Mouse (Mus musculus) limb, embryonic 13.5 days (tissue): ENCODE results near the gene Dock4. TPM values are rescaled to one million over a fixed set of nuclear protein-coding genes. Genes with fewer than 3 reads are reported as not detected.

Experiments used
- ATAC-seq: fragments of 200-750 bp; cut with Nextera tagmentation; 2 replicates; pipeline ENCODE4 v1.8.0; 2017; ENCODE audit warnings: low read depth, moderate number of reproducible peaks, moderate TSS enrichment; ENCODE audit not compliant: low FRiP score
- H3K27ac ChIP-seq: fragments of 300-500 bp; sonication (generic); 2 replicates; pipeline ENCODE4 v1.5.1; 2015; ENCODE audit warnings: inconsistent platforms, mild to moderate bottlenecking, moderate library complexity
- H3K27me3 ChIP-seq: fragments of 300-500 bp; sonication (generic); 2 replicates; pipeline ENCODE4 v1.6.1; 2015; ENCODE audit warnings: mild to moderate bottlenecking, inconsistent platforms
- H3K36me3 ChIP-seq: fragments of 300-500 bp; sonication (generic); 2 replicates; pipeline ENCODE4 v1.6.1; 2015; ENCODE audit warnings: inconsistent platforms, mild to moderate bottlenecking, moderate library complexity
- H3K4me1 ChIP-seq: fragments of 300-500 bp; sonication (generic); 2 replicates; pipeline ENCODE4 v1.6.1; 2015; ENCODE audit warnings: inconsistent platforms
- H3K4me2 ChIP-seq: fragments of 300-500 bp; sonication (generic); replicated peaks from 2 replicates; pipeline ENCODE4 v1.6.1; 2015; ENCODE audit warnings: inconsistent platforms, mild to moderate bottlenecking, moderate library complexity
- H3K4me3 ChIP-seq: fragments of 300-500 bp; sonication (generic); 2 replicates; pipeline ENCODE4 v1.5.1; 2015; ENCODE audit warnings: moderate library complexity, mild to moderate bottlenecking, inconsistent platforms
- H3K9ac ChIP-seq: fragments of 300-500 bp; sonication (generic); 2 replicates; pipeline ENCODE4 v1.6.1; 2015; ENCODE audit warnings: mild to moderate bottlenecking, inconsistent platforms
- H3K9me3 ChIP-seq: fragments of 300-500 bp; sonication (generic); 2 replicates; pipeline ENCODE4 v1.6.1; 2016; ENCODE audit warnings: inconsistent platforms
- WGBS: fragments of 180-500 bp; shearing (Covaris S2); methylation state at CpG from one replicate; pipeline ENCODE4 v1.1.7; 2015; 5-methylcytosine and 5-hydroxymethylcytosine counted together
- polyA plus RNA-seq: library from polyadenylated mRNA; unstranded; fragments of >200 nt; fragmentation: Nextera tagmentation; extraction: Ambion mirVana; gene quantifications from 2 replicates; pipeline ENCODE4 v1.2.1, GENCODE M21; 2015

Gene Dock4
- polyA plus RNA-seq, 1 experiment from 2014 or later, result 19.1 TPM

DNA sequence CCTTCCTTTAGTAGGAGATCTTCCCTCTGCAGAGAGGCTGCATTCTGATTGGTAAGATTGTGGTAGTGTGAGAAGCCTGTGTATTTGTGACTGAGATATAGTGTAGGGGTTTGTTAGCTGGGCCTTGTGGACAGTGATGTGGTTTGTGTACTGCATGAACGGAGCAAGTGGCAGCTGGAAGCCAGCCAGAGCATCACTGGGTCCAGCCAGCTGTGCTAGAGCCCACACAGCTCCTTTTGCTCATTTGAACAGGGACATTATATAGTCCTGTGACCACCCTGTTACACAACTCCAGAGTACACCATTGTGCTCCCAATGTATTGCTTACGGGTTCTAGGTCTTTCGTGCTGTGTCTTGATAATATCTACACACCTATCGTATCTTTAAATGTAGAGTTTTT is 22.5 kb downstream of the Dock4 start:
- H3K27ac ChIP-seq, result no peak overlapping the region
- peaks cover 2% of the 10 kb centered on the region; the same call in 1 of the 2 replicates for H3K27me3 ChIP-seq
- no peak for ATAC-seq
- no peak overlapping the region for H3K4me2 ChIP-seq
- peaks cover 41% of the 10 kb centered on the region for H3K4me1 ChIP-seq
- H3K4me3 ChIP-seq, result no peak overlapping the region
- H3K36me3 ChIP-seq, result no peaks in the 10 kb centered on the region
- H3K9me3 ChIP-seq, result no peaks in the 10 kb centered on the region
- 76% methylated on average over 4 of the region's 4 CpGs for WGBS
- no peak overlapping the region for H3K9ac ChIP-seq

DNA sequence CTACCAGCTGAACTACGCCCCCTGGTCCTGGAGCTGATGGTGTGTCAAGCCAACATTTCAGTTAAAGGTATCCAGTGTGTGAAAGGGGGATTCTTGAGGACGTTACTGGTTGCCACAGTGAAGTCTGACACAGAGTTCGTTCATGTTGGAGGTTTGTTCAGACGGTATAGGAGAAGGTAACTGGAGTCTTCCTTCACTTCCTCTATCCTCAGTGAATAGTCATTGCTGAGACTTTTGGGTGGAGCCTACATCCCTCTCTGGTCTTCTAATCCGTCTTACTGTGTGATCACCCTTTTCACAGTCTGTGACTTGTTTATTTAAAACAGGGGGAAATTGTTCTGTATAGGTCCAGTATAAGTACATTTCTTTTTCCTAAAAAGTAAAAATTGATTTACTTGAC is 23.3 kb downstream of the Dock4 start:
- ATAC-seq, result no peak
- Histone ChIP-seq H3K4me2 (no peak overlapping the region), H3K36me3 (no peaks in the 10 kb centered on the region), H3K9ac (no peak overlapping the region), H3K27me3 (peaks cover 6% of the 10 kb centered on the region; the same call in 1 of the 2 replicates), H3K4me3 (no peak overlapping the region), H3K4me1 (peaks cover 44% of the 10 kb centered on the region), H3K9me3 (no peaks in the 10 kb centered on the region), H3K27ac (no peak overlapping the region)
- WGBS, result 83% methylated on average over 5 of the region's 5 CpGs

DNA sequence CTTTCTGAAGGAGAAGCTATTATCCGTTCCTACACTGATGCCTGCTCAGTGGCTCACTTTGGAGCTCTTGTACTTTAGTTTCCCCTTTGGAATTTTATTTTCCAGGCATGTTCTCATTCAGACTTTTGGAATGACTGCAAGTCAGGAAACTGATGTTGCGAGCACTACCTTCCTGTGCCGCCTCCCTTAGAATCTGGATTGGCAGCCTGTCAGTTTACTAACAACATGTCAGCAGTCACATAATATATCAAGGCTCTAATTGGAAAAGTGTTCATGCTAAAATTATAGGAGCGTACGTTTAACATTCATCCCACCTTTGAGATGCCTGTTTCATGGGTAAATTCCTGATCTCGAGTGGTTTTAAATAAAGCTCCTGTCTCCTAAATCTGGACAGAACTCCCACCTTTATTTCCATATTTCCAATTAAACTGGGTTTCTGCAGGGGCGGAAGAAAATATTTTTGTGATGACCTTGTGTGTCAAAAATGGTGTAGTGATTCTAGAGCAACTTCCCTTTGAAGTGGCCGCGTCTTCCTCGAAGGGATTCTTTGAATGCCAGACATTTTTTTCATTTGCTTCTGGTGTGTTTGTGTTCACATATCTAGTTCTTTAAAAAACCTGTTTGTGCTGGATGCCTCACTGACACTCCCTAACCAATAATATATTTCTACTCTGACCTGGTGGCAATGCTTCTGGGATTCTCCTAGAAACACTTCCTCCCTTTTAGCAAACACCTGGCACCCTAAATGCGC is 26.1 kb downstream of the Dock4 start:
- Histone ChIP-seq H3K4me3 (peak overlapping the region; percentile 29), H3K27ac (peak overlapping the region; percentile 10; the same call in 1 of the 2 replicates), H3K9me3 (no peaks in the 10 kb centered on the region), H3K27me3 (peaks cover 6% of the 10 kb centered on the region; the same call in 1 of the 2 replicates), H3K4me1 (peaks cover 35% of the 10 kb centered on the region), H3K36me3 (no peaks in the 10 kb centered on the region), H3K9ac (no peak overlapping the region), H3K4me2 (peak overlapping the region; percentile 60)
- ATAC-seq, result no peak
- 22% methylated on average over 11 of the region's 11 CpGs for WGBS

DNA sequence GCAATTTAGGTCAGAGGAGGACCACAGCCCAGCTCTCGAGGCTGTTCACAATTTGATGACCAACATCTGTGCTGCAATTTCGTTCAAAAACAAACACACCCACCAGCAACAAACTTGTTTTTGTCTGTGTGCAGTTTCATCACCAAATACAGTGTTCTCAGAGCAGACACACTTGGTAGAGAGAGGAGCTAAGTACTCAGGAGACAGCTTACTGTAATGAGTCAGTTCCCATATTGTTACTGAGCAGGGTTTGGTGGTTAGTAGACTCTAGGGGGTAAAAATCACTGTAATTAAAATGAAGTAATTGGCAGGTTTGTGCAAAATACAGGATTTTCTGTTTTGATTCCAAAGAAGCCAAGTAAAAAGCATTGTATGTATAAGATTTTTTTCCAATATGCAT is 28.0 kb downstream of the Dock4 start:
- H3K9ac ChIP-seq, result no peak overlapping the region
- no peaks in the 10 kb centered on the region for H3K36me3 ChIP-seq
- no peak overlapping the region for H3K4me2 ChIP-seq
- no peak overlapping the region for H3K4me3 ChIP-seq
- no peaks in the 10 kb centered on the region for H3K9me3 ChIP-seq
- H3K4me1 ChIP-seq, result peaks cover 45% of the 10 kb centered on the region
- H3K27ac ChIP-seq, result no peak overlapping the region
- ATAC-seq, result no peak
- H3K27me3 ChIP-seq, result peaks cover 6% of the 10 kb centered on the region; the same call in 1 of the 2 replicates
- WGBS, result 19% methylated on average over 2 of the region's 2 CpGs

DNA sequence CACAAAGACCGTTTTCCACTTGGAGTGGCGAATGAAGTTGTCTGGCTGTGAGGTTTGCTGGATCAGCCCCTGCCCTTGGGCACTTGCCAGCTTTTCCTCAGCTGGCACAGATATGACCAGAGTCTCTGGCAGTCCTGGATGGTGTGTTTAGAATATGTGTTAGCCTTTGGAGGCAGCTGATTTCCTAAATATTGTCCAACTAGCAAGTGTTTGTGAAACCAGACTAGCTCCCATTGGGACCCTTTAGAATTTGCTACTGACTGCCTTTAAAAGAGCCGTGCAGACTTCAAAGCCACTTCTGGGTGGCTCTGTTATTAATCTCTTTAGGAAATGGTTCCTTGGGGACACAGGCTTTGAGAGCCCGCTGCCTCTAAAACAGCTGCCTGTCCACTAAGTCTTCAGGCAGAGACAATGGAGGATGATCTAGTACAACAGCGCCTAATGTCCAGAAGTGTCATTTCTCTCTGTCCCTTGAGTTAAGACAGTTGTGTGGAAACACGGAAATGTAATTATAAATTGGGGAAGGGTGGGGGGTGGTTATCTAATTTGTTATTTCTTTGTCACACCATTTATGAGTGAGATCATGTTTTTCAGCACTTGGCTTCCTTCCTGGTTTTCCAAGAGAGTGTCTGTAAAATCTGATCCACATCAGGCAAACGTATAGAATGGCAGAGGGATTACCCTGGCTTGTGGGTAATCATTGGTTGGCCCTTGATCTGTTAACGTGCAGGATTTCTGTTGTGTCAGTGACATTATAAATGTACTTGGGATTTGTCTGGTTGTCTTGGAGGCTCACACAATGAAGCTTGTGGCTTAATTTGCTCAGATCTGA is 32.1 kb downstream of the Dock4 start:
- H3K4me1 ChIP-seq, result peaks cover 26% of the 10 kb centered on the region
- 0 out of 2 replicates have a peak overlapping the region, but pooled peaks have one; percentile 7 for H3K4me2 ChIP-seq
- ATAC-seq, result peak; percentile 58
- no peaks in the 10 kb centered on the region for H3K36me3 ChIP-seq
- no peak overlapping the region for H3K9ac ChIP-seq
- peaks cover 12% of the 10 kb centered on the region for H3K27me3 ChIP-seq
- 33% methylated on average over 8 of the region's 8 CpGs for WGBS
- no peaks in the 10 kb centered on the region for H3K9me3 ChIP-seq
- no peak overlapping the region for H3K4me3 ChIP-seq
- no peak overlapping the region for H3K27ac ChIP-seq

DNA sequence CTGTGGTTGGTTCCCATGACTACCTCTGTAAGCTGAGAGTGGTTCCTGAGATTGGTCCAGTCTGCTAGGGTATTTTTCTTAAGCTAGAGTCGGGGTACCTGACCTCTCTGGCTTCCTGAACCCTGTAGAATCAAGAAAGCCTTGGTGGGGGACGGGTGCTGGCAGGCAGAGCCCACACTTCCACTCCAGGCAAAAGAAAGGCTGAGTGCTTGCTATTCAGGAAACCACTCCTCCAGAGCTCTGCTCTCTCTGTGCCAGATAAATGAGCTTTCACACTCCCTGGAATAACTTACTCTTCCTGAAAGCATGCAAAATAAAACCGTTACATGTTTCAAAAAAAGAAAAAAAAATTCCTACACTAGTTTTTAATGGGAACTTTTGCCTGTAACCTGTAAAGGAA is 38.5 kb downstream of the Dock4 start:
- Histone ChIP-seq H3K27ac (no peak overlapping the region), H3K9me3 (no peaks in the 10 kb centered on the region), H3K4me2 (no peak overlapping the region), H3K4me3 (no peak overlapping the region), H3K27me3 (peaks cover 6% of the 10 kb centered on the region; the same call in 1 of the 2 replicates), H3K4me1 (peaks cover 14% of the 10 kb centered on the region), H3K9ac (no peak overlapping the region), H3K36me3 (no peaks in the 10 kb centered on the region)
- 31% methylated on average over 3 of the region's 3 CpGs for WGBS
- no peak for ATAC-seq

DNA sequence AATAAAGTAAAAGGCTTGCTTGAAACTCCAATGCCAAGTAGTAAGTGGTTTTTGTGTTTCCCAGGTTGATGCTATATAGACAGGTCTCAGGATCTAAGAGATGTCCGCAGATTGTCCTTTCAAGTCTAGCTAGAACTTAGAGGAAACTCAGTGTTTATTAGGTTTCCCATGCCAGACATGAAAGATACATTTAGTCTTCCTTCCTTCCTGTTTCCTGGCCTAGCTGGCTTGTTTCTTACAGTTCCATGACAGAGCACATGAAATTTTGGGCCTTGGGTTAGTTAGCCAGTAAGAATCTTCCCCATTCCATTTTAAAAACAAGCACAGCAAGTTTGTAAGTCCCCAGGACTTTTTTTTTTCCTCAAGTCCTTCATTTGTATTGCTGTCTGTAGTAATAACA is 39.5 kb downstream of the Dock4 start:
- WGBS, result 79% methylated on average over 1 of the region's 1 CpGs
- H3K4me3 ChIP-seq, result no peak overlapping the region

DNA sequence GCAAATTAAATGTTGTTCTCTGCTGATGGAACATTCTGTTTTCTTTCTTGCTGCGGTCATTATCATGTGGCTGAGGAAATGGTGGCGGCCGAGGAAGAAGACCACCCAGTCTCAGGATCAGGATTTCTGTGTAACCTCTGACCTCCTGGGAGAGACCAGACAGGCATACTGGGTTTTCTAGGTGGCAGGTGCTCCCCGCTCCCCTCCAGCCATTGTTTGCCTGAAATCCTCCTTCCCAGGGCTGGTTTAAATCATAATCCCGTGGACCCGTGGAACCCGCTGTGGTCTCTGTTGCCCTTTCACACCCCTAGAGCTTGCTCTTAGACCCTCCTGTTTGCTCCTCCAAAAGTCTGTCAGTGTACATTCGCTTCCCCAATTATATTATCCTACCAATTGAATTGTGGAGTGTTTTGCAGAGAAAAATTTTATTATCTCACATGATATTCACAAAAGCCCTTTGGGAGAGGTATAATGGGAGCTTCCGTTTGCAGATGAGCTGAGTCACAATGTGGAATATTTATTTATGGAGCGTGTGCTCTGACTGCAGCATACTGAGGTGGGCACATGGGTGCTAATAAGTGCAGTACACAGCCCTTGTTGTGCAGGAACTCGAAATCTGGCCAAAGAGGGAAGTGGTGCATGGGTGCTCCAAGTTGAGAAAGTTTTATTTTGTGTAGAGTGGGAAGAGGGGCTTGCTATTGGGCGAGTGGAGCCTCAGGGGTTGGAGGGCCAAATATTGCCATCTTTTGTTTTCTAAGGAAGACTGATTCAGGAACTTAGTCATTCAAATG is 40.5 kb downstream of the Dock4 start:
- H3K9ac ChIP-seq, result no peak overlapping the region
- no peak overlapping the region for H3K4me2 ChIP-seq
- WGBS, result 70% methylated on average over 12 of the region's 12 CpGs
- 0 out of 2 replicates have a peak, but pooled peaks cover 3% of the 10 kb centered on the region for H3K27me3 ChIP-seq
- H3K27ac ChIP-seq, result no peak overlapping the region
- no peaks in the 10 kb centered on the region for H3K36me3 ChIP-seq
- H3K4me3 ChIP-seq, result no peak overlapping the region
- ATAC-seq, result no peak
- H3K9me3 ChIP-seq, result no peaks in the 10 kb centered on the region
- peaks cover 22% of the 10 kb centered on the region for H3K4me1 ChIP-seq

More for the DNA sequence above, 39.5 kb downstream of the Dock4 start:
- no peaks in the 10 kb centered on the region for H3K9me3 ChIP-seq
- no peak overlapping the region for H3K9ac ChIP-seq
- H3K4me1 ChIP-seq, result peaks cover 14% of the 10 kb centered on the region
- H3K27me3 ChIP-seq, result 0 out of 2 replicates have a peak, but pooled peaks cover 3% of the 10 kb centered on the region
- H3K4me2 ChIP-seq, result no peak overlapping the region
- H3K36me3 ChIP-seq, result no peaks in the 10 kb centered on the region
- H3K27ac ChIP-seq, result no peak overlapping the region
- no peak for ATAC-seq

DNA sequence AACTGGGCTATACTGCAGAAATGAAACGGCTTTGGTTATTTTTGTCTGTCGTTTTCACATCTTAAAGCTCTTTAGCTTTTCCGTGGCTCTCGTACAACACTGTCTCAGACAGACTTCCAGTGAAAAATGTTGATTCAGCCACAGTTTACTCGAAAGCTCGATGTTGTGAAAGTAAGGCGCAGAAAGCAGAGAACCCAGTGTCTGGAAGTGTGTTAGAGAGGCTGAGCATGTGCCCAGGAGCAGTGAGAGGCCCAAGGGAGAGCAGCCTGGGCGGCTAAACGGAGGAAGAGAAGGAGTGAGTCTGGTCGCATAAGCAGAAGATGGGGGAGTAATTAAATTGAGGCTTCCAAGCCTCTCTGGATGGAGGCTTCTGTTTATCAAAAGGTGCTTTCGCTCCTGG is 50.6 kb downstream of the Dock4 start:
- Histone ChIP-seq H3K4me3 (no peak overlapping the region), H3K4me2 (no peak overlapping the region), H3K36me3 (no peaks in the 10 kb centered on the region), H3K9ac (no peak overlapping the region), H3K4me1 (peaks cover 25% of the 10 kb centered on the region), H3K27me3 (no peaks in the 10 kb centered on the region), H3K27ac (no peak overlapping the region), H3K9me3 (no peaks in the 10 kb centered on the region)
- 55% methylated on average over 11 of the region's 11 CpGs for WGBS
- no peak for ATAC-seq

DNA sequence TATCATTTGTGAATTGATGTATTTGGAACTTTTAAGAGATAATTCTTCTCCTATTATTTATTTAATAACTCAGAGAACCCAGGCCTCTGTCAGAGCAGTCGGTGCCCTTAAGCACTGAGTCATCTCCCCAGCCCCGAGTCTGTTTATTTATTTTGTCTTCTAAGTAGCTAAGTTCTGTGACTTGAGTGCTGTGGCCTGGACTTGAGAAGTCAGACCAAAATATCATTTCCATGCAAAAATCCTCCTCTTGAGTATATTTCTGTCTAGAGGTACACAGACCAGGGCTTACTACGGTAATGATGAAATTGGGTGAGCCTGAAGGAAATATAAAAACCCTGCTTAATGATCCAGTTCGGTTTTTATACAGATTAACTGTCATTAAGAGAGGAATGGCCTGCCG is 52.1 kb downstream of the Dock4 start:
- H3K4me1 ChIP-seq, result peaks cover 25% of the 10 kb centered on the region
- H3K36me3 ChIP-seq, result no peaks in the 10 kb centered on the region
- ATAC-seq, result no peak
- WGBS, result 41% methylated on average over 5 of the region's 5 CpGs
- H3K9me3 ChIP-seq, result no peaks in the 10 kb centered on the region
- H3K27me3 ChIP-seq, result no peaks in the 10 kb centered on the region
- H3K4me2 ChIP-seq, result no peak overlapping the region
- no peak overlapping the region for H3K4me3 ChIP-seq
- no peak overlapping the region for H3K27ac ChIP-seq
- no peak overlapping the region for H3K9ac ChIP-seq

DNA sequence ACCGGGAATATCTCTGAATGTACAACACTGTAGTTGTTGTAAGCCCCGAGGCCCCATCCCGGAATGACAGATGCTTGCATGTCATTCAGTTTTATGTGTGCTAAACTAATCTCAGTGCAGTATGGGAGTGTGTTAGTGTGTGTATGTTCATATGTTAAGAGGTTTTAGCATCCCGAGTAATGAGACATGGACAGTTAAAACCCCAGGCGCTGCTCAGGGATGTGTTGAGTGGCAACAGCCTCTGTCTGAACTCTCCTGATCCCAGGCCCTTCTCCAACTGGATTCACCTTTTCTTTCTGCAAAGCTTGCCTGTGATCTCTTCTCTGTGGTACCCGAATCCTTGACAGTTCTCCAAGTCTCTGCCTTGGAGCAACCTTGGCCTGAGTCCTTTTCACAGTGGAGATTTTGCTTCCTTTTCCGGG is 52.5 kb downstream of the Dock4 start:
- no peak overlapping the region for H3K27ac ChIP-seq
- 71% methylated on average over 7 of the region's 7 CpGs for WGBS
- H3K27me3 ChIP-seq, result no peaks in the 10 kb centered on the region
- no peak for ATAC-seq
- H3K36me3 ChIP-seq, result no peaks in the 10 kb centered on the region
- no peak overlapping the region for H3K4me2 ChIP-seq
- H3K9me3 ChIP-seq, result no peaks in the 10 kb centered on the region
- H3K4me1 ChIP-seq, result peaks cover 29% of the 10 kb centered on the region
- H3K4me3 ChIP-seq, result no peak overlapping the region
- H3K9ac ChIP-seq, result no peak overlapping the region
